Mouse (Mus musculus): ENCODE data around the gene Esrrg. TPM values are rescaled to one million over a fixed set of nuclear protein-coding genes. Genes with fewer than 3 reads are reported as not detected.
A peak's percentile ranks its signal among the peaks of the same experiment; 100 is the strongest.

Esrrg gene
- total RNA-seq, 2 experiments from 2014 or later = 15.7 to 19.6 TPM

DNA sequence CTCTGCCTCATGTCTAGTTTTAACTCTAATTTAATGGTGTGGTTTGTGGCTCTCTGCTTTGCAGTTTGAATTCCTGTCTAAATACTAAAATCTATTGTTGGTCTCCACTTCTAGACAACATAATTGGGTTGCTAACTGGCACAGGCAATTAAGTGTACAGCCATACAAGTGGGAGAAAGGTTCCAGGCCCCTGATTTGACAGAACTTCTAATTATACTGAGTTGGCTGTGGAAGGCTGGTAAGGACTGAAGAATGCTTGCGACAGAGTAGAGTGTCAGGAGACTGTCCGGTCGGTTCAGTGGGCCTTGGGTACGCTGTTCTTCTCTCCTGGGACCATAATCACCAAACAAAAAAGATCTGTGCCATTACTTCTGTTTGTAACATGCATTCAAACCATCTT lies 96.3 kb downstream of the Esrrg start:
- DNase-seq = no peak
- intact Hi-C loops (cut with DNase I) = no loop called here

DNA sequence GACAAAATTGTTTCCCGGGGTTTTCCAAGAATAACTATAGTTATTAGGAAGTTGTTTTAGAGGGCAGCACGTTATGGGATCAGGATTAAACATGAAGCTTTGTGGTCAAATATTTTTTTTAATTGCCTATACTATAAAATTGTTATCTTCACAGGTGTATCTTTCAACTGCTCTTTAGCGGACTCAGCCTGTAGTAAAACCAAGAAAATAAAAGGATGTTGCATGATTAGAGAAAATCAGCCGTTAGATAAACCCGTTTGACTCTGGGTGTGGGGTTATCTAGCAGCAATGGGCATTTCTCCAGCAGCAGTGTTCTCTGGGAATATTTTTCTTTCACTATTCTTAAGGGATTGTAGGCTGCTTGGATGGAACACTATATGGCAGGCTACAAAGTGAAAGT lies 96.8 kb downstream of the Esrrg start:
- intact Hi-C loops (cut with DNase I) = no loop called here
- no peak for DNase-seq

DNA sequence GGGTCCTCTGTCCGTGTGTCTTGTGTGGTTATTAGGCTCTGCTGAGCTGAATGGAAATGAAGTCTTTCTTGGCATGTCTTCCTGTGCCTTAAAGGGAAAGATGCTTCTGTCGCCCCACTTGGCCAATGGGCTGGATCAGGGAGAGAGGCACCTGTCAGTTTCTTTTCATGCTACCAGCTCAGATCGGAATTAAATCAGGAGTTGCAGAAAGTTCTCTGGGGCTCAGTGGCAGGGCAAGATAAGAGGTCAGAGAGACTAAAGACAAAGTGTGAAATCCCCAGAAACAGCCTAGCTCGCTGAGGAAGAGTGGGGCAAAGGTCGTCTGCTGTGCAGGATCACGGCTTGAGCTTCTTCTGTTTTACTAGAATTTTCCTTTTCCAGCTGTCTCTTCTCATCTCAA lies 97.5 kb downstream of the Esrrg start:
- intact Hi-C loops (cut with DNase I) = no loop called here
- no peak for DNase-seq

DNA sequence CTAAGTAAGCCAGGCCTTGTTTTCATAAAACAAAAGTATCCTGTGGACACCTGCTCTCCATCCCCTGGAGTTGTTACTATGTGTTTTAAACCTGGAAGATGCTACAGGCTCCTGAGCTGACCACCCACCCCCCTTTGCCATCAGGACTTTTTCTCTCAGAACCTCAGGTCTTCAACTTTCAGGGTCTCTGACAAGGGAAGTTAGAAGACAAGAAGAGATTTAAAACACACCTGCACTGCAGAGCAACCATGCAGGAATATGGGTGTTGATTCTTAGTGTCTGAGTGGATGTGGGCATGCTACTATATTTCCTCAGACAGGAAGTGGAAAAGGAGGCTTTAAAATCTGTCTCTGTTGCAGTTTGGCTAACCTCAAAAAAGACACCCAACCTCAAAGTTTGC lies 98.6 kb downstream of the Esrrg start:
- no peak for DNase-seq
- intact Hi-C loops (cut with DNase I) = no loop called here

DNA sequence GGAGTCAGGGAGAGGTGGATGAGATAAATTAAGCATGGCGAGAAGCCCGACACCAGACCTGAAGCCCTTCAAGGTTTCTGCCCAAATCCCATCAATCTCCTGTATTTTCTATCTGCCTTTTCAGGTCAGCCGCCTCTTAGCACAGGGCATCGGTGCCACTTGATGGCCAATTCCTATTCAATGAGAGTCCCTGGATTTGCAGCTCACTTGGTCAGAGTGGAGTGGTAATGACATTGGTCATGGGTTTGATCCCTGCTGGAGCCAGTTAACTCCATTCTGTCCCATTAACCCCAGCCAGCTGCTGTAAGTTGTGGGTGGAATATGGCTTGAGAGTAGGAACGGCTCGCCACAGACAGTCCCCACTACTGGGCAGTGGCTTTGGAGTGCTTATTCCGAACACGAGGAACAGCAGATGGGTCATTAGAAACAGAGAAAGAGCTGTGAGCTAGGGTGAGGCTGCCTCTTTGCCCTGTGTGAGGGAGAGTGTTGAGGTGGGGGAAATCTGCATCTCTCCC lies 101.9 kb downstream of the Esrrg start:
- peak; percentile 10 for DNase-seq
- intact Hi-C loops (cut with DNase I) = no loop called here

DNA sequence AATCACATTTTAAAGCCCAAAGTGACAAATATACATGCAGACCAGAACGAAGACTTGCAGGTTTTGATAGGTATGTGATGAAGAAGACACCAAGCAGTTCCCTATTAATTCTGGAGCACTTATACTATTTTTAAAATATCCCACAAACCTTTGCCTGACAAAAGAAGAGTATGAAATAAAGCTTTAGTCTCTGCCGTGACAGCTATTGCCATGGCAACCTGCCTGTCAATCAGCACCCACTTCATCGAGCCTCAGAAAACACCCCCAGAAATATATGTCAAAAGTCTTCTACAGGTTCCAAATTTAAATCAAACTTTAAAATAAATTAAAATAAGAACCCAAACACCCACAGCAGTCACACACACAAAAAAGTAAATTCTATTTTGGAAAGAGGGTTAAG lies 112.4 kb downstream of the Esrrg start:
- no peak for DNase-seq
- intact Hi-C loops (cut with DNase I) = no loop called here

DNA sequence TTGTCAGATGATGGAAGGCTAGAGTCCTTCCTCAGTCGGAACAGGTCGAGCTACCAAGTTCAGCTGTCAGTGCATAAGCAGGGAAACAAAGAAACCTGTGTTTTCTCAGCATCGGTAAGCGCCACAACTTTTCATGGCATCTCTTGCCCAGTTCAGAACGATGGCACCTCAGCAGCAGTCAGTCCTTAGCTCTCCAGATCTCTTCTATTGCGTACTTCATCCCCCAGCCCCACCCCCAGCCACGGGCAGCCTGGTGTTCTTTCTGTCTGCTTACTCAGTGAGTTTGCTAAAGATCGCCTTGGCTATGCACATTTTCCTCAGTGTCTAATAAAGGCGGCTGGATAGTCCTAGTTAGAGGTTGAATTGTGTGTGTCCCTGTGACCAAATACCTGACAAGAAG lies 113.4 kb downstream of the Esrrg start:
- intact Hi-C loops (cut with DNase I) = no loop called here
- no peak for DNase-seq

DNA sequence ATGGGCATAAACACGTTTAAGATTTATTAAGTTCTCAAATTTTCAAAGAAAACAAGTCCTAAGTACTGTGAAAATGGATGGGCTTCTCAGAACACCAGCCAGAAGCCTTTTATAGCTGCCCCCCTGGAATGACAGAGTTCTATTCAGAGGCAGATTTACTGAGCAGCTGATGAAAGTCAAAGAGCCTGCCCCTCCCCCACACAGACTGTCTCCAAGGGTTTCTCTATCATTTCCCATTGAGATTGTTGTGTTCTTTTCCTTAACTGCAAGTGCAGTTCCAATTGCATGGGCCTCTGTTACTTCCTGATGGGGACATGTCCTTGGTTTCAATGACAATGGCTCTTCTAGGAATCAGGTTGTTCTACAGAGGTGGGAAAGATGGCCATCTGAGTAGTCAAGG lies 116.1 kb downstream of the Esrrg start:
- intact Hi-C loops (cut with DNase I) = no loop called here
- DNase-seq = peak; percentile 11

DNA sequence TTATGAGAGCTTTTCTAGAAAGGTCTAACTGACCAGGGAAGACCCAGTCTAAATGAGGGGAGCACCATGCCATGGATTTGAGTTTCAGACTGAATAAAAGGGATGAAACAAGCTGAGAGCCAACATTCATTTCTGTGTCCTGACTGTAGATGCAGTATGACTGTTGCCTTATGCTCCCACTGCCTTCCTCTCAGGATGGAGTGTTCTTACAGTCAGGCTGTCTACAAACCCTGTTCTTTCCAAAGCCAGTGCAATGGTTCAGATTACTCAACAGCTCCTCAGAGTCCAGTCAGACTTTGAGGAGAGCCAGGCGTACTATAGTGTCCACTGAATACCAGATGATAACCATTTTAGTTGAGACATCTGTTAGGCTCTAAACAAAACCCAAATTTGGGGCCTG lies 116.8 kb downstream of the Esrrg start:
- no peak for DNase-seq
- intact Hi-C loops (cut with DNase I) = no loop called here

DNA sequence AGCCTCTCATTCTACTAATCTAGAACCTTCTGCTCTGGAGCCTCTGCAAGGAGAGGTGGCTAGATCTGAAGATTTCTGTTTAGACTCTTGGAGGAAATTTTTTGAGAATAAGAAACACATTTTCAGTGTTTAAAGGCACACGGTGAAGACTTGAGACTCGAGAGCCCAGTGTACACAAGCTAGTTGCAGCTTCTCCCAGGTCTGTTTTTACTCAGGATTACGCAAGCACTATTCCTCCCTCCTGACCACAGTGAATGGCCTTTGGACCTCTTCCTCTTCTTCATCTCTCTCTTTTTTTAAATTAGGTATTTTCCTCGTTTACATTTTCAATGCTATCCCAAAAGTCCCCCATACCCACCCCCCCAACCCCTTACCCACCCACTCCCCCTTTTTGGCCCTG lies 122.6 kb downstream of the Esrrg start:
- no peak for DNase-seq
- intact Hi-C loops (cut with DNase I) = no loop called here

DNA sequence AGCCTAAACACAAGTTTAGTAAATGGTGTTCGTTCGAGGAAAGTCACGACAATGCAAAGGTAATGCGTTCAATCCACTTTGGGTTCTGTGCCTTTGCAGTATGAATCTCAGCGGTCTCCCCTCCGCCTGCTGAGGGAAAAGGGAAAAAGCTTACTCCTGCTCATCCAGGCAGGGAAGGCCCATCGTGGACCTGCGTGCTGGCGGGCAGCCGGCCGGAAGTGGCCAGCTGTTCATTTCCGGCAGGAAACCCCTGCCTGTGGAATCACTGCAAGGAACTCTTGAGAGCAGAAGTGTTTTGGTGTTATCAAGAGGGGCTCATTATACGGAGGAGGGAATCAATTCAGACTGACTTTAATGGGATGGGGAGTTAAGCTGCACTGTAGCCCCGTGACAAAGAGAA lies 127.9 kb downstream of the Esrrg start:
- DNase-seq = no peak
- intact Hi-C loops (cut with DNase I) = no loop called here

DNA sequence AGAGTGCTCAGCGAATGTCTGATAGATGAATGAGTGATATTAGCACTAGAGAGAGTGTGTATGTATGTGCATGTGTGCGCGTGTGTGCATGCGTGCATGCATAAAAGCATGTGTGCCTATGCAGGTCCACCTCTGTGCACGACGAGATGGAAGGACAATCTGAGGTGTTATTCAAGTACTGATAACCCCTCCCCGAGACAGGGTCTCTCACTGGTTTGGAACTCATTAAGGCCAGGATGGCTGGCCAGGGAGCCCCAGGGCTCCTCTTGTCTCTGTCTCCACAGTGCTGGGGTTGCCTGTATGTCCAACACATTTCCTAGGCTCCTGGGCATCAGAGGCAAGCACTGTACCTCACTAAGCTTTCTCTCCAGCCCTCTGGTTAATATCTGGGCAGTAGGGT lies 128.7 kb downstream of the Esrrg start:
- intact Hi-C loops (cut with DNase I) = no loop called here
- no peak for DNase-seq

DNA sequence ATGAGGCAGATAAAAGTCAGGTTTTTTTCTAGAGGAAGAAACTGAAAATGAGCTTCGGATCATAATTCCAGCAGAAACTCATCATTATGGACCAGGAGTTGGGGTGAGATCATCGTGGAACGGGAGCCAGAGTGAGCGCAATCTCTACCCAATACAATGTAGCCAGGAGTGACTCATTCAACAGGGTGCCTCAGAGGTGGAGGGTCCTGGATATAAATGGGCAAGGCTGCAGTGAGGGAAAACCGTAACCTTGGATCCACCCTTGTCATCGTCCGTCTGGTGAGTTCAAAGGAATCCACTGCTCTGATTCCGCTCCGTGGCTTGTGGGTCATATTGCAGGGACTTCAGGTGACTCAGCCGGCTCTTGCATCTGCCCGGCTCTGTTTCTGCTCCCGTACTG lies 131.9 kb downstream of the Esrrg start:
- intact Hi-C loops (cut with DNase I) = no loop called here
- DNase-seq = no peak

DNA sequence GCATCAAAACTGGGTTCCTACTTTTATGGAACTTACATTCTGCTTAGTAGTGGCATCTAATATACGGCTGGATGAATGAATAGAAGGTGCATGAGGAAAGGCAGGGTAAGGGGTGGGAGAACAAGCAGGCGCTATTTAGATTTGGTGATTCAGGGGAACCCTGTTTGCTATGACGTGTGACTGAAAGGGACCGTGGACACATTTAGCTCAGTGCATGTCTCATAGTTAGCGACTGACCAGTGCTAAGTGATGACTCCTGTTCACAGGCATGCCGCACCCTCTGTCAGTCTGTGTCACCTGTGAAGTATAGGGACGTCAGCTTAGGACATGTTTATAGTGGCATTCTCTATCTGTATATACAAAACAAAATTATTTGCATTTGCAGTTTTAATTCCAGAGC lies 132.7 kb downstream of the Esrrg start:
- DNase-seq = no peak
- intact Hi-C loops (cut with DNase I) = no loop called here

DNA sequence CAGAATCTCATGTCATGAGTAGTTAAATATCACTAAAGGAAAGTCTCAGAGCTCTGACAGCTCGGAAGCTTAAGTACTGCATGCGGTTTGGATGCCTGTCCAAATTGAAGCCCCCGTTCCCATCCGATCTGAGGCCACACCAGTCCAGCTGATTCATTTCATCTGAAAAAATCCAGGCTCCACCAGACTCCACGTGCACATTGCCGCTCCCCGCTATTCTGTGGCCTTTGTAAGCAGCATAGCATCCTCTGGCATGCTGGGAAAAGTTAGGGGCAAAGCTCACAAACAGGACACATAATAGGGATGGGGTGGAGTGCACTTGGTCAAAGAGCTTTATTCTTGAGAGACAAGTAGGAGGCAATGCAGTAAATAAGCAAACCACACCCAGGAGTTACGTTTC lies 133.5 kb downstream of the Esrrg start:
- DNase-seq = no peak
- intact Hi-C loops (cut with DNase I) = no loop called here

DNA sequence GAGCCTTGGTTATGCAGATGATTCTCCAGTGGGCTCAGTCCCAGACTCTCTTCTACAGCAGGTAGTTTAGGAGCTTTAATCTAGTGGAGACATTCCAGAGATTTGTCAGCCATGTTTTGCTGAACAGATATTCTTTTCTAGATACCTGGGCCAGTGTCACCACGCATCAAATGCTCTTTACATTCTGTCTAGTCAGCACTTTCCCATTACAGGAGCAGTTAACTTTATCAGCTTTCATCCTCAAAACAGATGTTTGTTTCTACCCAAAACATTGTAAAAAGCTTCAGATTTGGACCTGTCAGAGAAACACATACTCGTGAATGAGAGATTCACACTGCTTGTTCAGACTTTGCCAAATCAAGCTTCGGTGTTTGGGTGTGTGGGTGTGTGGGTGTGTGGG lies 140.7 kb downstream of the Esrrg start:
- intact Hi-C loops (cut with DNase I) = no loop called here

DNA sequence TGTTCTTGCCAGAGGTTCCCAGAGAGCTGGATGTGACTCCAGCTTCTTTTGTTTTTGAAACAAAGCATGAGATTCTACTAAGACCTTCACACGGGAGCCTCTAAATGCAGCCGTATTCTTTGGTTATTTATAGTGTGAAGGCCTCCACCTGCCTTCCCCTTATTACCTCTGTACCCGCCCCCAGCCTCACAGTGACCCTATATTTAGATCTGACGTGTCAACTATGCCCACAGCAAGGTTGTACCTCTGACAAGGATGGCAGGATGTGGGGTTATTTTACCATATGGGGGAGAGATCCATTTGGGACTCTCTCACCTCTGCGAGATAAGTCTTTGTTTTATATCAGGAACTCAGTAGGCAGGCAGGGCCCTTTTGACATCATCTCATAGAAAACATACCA lies 141.3 kb downstream of the Esrrg start:
- DNase-seq = no peak
- intact Hi-C loops (cut with DNase I) = no loop called here

More for the DNA sequence above, 140.7 kb downstream of the Esrrg start:
- DNase-seq = no peak

DNA sequence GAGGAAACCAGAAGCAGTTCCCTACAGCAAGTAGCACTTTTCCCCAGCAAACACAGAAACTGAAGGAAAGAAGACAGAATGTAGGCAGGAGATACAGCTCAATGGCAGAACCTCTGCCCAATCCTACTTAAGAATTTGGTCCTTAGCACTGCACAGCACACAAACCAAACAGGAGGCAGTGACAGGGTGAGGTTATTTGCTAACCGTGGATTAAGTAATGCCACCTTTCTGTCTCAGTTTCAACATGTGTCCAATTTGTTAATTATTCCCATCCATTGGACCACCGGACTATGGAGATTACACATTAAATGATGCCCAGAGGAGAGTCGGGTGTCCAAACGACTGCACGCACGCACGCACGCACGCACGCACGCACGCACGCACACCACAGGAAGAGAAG lies 146.9 kb downstream of the Esrrg start:
- DNase-seq = no peak
- intact Hi-C loops (cut with DNase I) = no loop called here

DNA sequence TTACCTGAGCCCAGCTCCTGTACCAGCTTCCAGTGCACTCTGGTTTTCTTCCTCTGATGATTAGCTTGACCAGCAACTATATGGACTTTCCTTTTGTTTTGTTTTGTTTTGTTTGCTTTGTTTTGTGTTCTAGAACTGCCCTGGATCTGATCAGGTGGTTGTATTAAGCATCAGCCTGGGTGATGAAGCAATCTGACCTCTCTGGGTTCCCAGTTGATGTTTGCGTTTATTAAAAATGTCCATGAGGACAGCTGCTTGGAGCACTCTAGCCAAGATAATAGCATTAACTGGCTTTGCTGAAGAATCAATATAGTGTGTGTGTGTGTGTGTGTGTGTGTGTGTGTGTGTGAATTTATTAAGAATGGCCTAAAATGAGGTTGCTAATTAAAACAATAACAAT lies 149.4 kb downstream of the Esrrg start:
- intact Hi-C loops (cut with DNase I) = no loop called here
- DNase-seq = no peak

DNA sequence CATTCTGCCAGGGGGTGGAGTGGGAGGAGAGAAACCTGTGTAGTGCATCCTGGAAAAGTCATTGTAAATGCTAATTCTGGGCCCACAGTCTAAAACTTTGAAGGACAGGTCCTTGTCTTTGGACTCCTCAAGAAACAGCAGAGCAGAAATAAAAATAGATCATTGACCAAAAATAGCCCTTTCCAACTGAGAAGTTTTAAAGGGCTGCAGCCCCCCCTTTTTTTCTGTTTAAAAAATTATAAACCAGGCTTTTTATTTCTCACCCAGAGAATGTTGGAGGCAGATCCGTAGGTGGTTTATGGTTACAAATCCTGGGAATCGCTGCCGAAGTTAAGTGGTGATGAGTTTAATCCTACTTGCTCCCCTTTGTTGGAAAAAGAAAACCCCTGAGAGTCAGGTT lies 150.0 kb downstream of the Esrrg start:
- DNase-seq = no peak
- intact Hi-C loops (cut with DNase I) = no loop called here

DNA sequence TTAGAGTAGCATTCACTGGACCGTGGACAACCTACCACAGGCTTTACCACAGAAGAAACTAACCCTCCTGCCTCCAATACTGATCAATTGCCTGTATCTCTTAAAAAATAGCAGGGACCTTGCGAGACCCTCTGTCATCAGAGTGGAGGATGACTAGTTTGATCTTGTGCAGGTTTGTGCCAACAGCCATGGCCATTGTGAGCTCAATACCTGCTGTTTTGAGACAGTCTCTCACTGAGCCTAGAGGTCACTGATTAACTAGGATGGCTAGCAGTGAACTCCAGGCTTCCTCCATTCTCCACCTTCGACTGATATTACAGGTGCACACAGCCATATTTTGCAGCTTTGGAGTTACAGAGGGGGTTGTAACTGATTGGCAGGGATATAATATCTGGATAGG lies 150.9 kb downstream of the Esrrg start:
- intact Hi-C loops (cut with DNase I) = no loop called here

DNA sequence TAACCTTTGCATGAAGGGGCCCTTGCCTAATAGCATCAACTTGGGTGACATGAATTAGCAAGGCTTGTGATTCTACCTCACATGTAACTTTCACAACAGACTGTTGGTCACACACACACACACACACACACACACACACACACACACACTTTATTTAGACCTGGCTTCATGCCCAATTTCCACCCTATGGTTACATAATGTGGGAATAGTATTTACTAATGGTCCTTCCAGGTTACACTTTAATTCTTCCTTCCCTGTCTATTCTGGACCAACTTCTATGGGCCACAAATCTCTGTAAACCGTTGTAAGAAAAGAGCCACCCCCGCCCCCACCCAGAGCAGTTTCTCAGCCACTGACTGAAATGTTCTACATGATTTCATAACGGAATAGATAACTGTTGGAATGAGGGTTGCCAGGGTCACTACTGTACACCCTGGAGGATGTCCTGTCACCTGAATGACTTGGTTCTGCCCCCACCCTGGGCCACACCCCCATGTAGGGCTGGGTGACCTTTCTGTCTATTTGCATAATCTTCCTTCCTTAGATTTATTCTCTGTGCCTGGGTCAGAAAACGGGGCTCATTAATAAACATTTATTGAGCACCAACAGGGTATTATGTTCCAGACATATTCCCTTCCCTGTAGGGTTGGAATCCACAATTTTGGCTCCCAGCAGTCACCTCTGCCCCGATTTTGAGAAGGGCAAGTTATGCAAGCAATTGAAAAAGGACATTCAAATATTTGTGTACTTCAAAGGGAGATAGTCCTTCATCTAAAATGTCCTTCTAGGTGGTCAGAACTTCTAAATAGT lies 154.3 kb downstream of the Esrrg start:
- DNase-seq = no peak
- intact Hi-C loops (cut with DNase I) = no loop called here

More for the DNA sequence above, 150.9 kb downstream of the Esrrg start:
- DNase-seq = no peak

DNA sequence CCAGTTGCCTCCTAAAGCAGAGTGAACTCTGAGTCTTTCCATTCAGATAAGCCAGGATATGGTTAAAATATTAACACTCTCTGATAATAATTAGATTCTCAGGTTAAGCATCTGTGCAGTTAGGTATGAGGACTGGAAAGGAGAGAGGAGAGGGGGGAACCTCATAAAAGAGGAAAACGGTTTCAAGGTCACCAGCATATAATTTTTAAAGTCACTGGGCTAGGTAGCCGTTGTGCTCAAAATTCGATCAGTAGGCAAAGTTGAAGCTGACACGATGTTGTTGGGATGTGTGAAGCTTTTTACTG lies 154.8 kb downstream of the Esrrg start:
- DNase-seq = no peak
- intact Hi-C loops (cut with DNase I) = no loop called here
